Mouse (Mus musculus): Measurements from ENCODE around the gene Prep. TPM values are rescaled to one million over a fixed set of nuclear protein-coding genes. Genes with fewer than 3 reads are reported as not detected.

The Prep gene
- total and polyA plus RNA-seq, 2 experiments: 5.7 to 6.2 TPM

- DNase-seq (ENCODE audit: extremely low read depth, low read depth, low spot score): no peak
- H3K36me3 ChIP-seq (ENCODE audit: control insufficient read depth, insufficient read depth, low read length): no peaks in the 10 kb centered on the region
- no peak overlapping the region for H3K27ac ChIP-seq (replicated peaks; ENCODE audit: insufficient read depth, low read depth, low read length)
- H3K79me2 ChIP-seq (ENCODE audit: control insufficient read depth, insufficient read depth, low read length): peaks cover 4% of the 10 kb centered on the region; the same call in 1 of the 2 replicates
- no peaks in the 10 kb centered on the region for H3K27me3 ChIP-seq (ENCODE audit: control insufficient read depth, insufficient read depth, low read length)
- 89% methylated on average over 7 of the region's 7 CpGs for WGBS
- no peak for TF ChIP-seq CTCF (IDR thresholded peaks at IDR 0.05; ENCODE audit: low read depth, low read length)
- no peak for TF ChIP-seq POLR2A (IDR thresholded peaks at IDR 0.05; ENCODE audit: extremely low read depth, insufficient read depth, low read length)
- no peaks in the 10 kb centered on the region for H3K4me1 ChIP-seq (ENCODE audit: control insufficient read depth, insufficient read depth, low read length)
- no peak overlapping the region for H3K9ac ChIP-seq (ENCODE audit: low read depth, low read length)
- no peak overlapping the region for H3K4me3 ChIP-seq (ENCODE audit: insufficient read depth, low read depth, low read length)
Measured at GRCm38 (mm10) chr10:45136806-45137205, 69.8 kb downstream of the Prep start.

- Histone ChIP-seq H3K9ac (ENCODE audit: low read depth, low read length) (no peak overlapping the region), H3K4me1 (ENCODE audit: control insufficient read depth, insufficient read depth, low read length) (no peaks in the 10 kb centered on the region), H3K79me2 (ENCODE audit: control insufficient read depth, insufficient read depth, low read length) (no peaks in the 10 kb centered on the region; the same call in 1 of the 2 replicates), H3K27me3 (ENCODE audit: control insufficient read depth, insufficient read depth, low read length) (no peaks in the 10 kb centered on the region), H3K27ac (replicated peaks; ENCODE audit: insufficient read depth, low read depth, low read length) (no peak overlapping the region), H3K4me3 (ENCODE audit: insufficient read depth, low read depth, low read length) (no peak overlapping the region), H3K36me3 (ENCODE audit: control insufficient read depth, insufficient read depth, low read length) (no peaks in the 10 kb centered on the region)
- TF ChIP-seq CTCF (IDR thresholded peaks at IDR 0.05; ENCODE audit: low read depth, low read length) (no peak), POLR2A (IDR thresholded peaks at IDR 0.05; ENCODE audit: extremely low read depth, insufficient read depth, low read length) (no peak)
- WGBS: 87% methylated on average over 4 of the region's 4 CpGs
- no peak for DNase-seq (ENCODE audit: extremely low read depth, low read depth, low spot score)
Measured at GRCm38 (mm10) chr10:45139910-45140309, 72.9 kb downstream of the Prep start.

- no peaks in the 10 kb centered on the region; the same call in 1 of the 2 replicates for H3K79me2 ChIP-seq (ENCODE audit: control insufficient read depth, insufficient read depth, low read length)
- no peak overlapping the region for H3K4me3 ChIP-seq (ENCODE audit: insufficient read depth, low read depth, low read length)
- H3K9ac ChIP-seq (ENCODE audit: low read depth, low read length): no peak overlapping the region
- DNase-seq (ENCODE audit: extremely low read depth, low read depth, low spot score): no peak
- TF ChIP-seq CTCF (IDR thresholded peaks at IDR 0.05; ENCODE audit: low read depth, low read length): no peak
- TF ChIP-seq POLR2A (IDR thresholded peaks at IDR 0.05; ENCODE audit: extremely low read depth, insufficient read depth, low read length): no peak
- no peaks in the 10 kb centered on the region for H3K36me3 ChIP-seq (ENCODE audit: control insufficient read depth, insufficient read depth, low read length)
- no peaks in the 10 kb centered on the region for H3K27me3 ChIP-seq (ENCODE audit: control insufficient read depth, insufficient read depth, low read length)
- H3K27ac ChIP-seq (replicated peaks; ENCODE audit: insufficient read depth, low read depth, low read length): no peak overlapping the region
- WGBS: 95% methylated on average over 7 of the region's 7 CpGs
- no peaks in the 10 kb centered on the region for H3K4me1 ChIP-seq (ENCODE audit: control insufficient read depth, insufficient read depth, low read length)
Measured at GRCm38 (mm10) chr10:45140474-45141212, 73.6 kb downstream of the Prep start.

- no peak overlapping the region for H3K9ac ChIP-seq (ENCODE audit: low read depth, low read length)
- H3K27me3 ChIP-seq (ENCODE audit: control insufficient read depth, insufficient read depth, low read length): no peaks in the 10 kb centered on the region
- H3K4me1 ChIP-seq (ENCODE audit: control insufficient read depth, insufficient read depth, low read length): no peaks in the 10 kb centered on the region
- TF ChIP-seq CTCF (IDR thresholded peaks at IDR 0.05; ENCODE audit: low read depth, low read length): no peak
- no peak for TF ChIP-seq POLR2A (IDR thresholded peaks at IDR 0.05; ENCODE audit: extremely low read depth, insufficient read depth, low read length)
- WGBS: 90% methylated on average over 5 of the region's 5 CpGs
- no peak for DNase-seq (ENCODE audit: extremely low read depth, low read depth, low spot score)
- no peaks in the 10 kb centered on the region; the same call in 1 of the 2 replicates for H3K79me2 ChIP-seq (ENCODE audit: control insufficient read depth, insufficient read depth, low read length)
- no peak overlapping the region for H3K4me3 ChIP-seq (ENCODE audit: insufficient read depth, low read depth, low read length)
- no peaks in the 10 kb centered on the region; the same call in 1 of the 2 replicates for H3K36me3 ChIP-seq (ENCODE audit: control insufficient read depth, insufficient read depth, low read length)
- no peak overlapping the region for H3K27ac ChIP-seq (replicated peaks; ENCODE audit: insufficient read depth, low read depth, low read length)
Measured at GRCm38 (mm10) chr10:45142359-45142758, 75.4 kb downstream of the Prep start.

- Histone ChIP-seq H3K79me2 (ENCODE audit: control insufficient read depth, insufficient read depth, low read length) (no peaks in the 10 kb centered on the region), H3K4me3 (ENCODE audit: insufficient read depth, low read depth, low read length) (no peak overlapping the region), H3K36me3 (ENCODE audit: control insufficient read depth, insufficient read depth, low read length) (peaks cover 6% of the 10 kb centered on the region), H3K9ac (ENCODE audit: low read depth, low read length) (no peak overlapping the region), H3K27me3 (ENCODE audit: control insufficient read depth, insufficient read depth, low read length) (no peaks in the 10 kb centered on the region; the same call in 1 of the 2 replicates), H3K27ac (replicated peaks; ENCODE audit: insufficient read depth, low read depth, low read length) (no peak overlapping the region), H3K4me1 (ENCODE audit: control insufficient read depth, insufficient read depth, low read length) (no peaks in the 10 kb centered on the region)
- DNase-seq (ENCODE audit: extremely low read depth, low read depth, low spot score): no peak
- TF ChIP-seq POLR2A (IDR thresholded peaks at IDR 0.05; ENCODE audit: extremely low read depth, insufficient read depth, low read length): no peak
- TF ChIP-seq CTCF (IDR thresholded peaks at IDR 0.05; ENCODE audit: low read depth, low read length): no peak
- 94% methylated on average over 6 of the region's 6 CpGs for WGBS
Measured at GRCm38 (mm10) chr10:45144038-45144817, 77.2 kb downstream of the Prep start.

Measured in liver, adult 2 months (tissue).